Mouse (Mus musculus): ENCODE results near the gene Chrna10. TPM values are rescaled to one million over a fixed set of nuclear protein-coding genes. Genes with fewer than 3 reads are reported as not detected.
A peak's percentile ranks its signal among the peaks of the same experiment; 100 is the strongest.

Gene Chrna10
- total RNA-seq, 2 experiments from 2014 or later: not detected

DNA sequence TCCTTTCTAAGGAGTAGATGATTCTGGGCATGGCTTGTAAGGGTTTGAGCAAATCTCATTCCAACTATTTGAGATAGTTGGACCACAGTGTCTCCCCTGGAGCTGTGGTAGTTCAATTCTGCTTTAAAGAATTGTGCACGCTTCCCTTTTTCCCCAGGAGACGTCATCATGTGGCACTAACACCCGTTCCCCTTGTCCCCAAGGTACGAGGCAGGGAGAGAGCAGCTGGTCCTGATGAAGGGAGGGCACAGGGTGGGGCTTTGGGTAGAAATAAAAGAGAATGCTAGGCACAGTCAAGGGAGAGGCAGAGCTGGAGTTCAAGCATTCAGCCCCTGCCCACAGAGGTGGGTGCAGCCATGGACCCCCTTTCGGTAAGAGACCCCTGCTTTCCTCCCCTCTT lies 33.8 kb downstream of the Chrna10 start, which contains the start of gene Trpc2:
Gene Trpc2 (plus strand): TSS at position 301 of the 400 bp plus-strand sequence.
- DNase-seq (ENCODE audit: low spot score in 2 of 2): no peak

DNA sequence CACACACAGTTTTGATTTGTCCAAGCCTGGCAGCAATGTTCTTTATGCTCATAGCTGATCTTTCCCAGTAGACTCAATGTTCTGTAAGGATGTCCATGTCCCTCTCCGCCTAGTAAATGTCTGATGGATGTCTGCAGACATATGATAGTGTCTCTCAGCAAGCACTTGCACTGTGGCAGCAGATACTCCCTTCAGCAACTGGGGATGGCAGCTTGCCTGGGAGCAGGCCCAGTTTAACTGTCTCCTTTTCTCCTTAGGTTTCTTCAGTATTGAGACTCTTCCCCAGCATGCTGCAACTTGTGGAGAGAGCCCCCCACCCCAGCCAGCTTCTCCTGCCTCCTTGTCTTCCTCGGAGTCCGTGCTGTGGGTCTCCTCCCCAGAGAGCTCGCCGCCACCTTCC lies 34.8 kb downstream of the Chrna10 start:
- DNase-seq (ENCODE audit: low spot score in 2 of 2): no peak

DNA sequence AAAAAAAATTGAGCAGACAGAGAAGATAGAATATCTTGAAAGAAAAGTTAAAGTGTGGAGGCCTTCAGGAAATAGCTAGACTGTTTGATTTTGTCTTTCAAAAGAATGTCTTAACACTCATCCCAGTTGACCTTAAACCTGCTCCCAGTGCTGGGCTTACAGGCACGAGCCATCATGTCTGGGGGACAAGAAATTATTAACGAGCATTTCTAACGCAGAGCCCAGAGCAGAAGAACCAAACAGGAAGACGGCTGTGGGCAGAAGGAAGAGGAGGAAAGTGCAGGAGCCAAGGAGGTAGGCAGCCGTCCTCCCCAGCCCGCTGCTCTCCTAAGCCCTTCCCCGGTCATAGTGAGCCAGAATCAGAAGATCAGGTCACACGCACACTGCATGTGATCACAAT lies 36.3 kb downstream of the Chrna10 start:
- DNase-seq (ENCODE audit: low spot score in 2 of 2): no peak

DNA sequence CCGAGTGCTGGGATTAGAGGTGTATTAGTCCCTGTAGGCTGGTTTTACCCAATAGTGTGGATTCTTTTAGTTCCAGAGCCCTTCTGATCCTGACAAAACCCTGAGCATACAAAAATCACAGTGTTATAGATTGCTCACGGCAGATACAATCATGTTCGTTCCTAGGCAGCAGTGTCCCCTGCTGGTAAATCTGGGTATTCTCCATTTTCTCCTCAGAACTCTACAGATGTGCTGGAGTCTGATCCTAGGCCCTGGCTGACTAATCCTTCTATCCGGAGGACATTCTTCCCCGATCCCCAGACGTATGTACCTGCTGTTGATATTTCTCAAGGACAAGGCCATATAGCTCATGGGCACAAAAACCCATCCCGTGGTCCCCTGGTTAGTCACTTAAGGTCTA lies 38.1 kb downstream of the Chrna10 start:
- peak in 1 of 2 experiments; percentile 31 for DNase-seq (ENCODE audit: low spot score in 2 of 2)

DNA sequence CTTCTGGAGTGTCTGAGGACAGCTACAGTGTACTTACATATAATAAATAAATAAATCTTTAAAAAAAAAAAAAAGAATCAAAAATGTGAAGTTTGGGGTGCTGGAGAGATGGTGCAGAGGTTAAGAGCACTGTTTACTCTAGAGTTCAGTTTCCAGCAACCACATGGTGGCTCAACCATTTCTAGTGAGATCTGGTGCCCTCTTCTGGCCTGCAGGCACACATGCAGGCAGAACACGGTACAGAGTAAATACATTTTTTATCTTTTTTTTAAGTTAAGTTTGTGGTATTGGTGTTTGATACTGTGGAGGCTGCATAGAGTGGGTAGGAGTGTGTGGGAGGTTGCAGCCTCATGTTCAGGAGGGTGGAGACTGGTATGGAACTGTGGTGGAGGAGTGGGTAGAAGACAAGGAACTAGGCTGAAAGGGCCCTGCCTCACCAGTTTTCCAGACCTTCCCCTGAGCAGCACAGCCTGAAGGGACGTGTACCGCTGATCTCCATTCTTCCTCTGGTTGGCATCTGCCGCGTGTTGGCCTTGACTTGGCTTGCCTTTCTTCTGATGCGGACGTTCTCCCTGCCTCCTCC lies 39.8 kb downstream of the Chrna10 start:
- DNase-seq (ENCODE audit: low spot score in 2 of 2): no peak

DNA sequence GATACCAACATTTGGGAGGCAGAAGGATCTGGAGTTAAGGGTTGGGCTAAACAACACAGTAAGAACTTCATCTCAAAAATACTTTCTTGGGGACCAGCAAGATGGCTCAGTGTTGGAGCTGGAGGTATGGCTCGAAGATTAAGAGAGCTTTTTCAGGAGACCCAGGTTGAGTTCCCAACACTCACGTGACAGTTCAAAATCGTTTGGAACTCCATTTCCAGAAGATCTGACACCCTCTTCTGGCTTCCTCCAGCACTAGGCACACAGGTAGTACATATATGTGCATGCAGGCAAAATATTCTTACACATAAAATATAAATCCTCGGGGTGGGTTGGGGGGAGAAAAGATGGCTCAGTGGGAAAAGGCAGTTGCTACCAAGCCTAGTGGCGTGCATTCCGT lies 50.3 kb downstream of the Chrna10 start:
- DNase-seq (ENCODE audit: low spot score in 2 of 2): no peak

DNA sequence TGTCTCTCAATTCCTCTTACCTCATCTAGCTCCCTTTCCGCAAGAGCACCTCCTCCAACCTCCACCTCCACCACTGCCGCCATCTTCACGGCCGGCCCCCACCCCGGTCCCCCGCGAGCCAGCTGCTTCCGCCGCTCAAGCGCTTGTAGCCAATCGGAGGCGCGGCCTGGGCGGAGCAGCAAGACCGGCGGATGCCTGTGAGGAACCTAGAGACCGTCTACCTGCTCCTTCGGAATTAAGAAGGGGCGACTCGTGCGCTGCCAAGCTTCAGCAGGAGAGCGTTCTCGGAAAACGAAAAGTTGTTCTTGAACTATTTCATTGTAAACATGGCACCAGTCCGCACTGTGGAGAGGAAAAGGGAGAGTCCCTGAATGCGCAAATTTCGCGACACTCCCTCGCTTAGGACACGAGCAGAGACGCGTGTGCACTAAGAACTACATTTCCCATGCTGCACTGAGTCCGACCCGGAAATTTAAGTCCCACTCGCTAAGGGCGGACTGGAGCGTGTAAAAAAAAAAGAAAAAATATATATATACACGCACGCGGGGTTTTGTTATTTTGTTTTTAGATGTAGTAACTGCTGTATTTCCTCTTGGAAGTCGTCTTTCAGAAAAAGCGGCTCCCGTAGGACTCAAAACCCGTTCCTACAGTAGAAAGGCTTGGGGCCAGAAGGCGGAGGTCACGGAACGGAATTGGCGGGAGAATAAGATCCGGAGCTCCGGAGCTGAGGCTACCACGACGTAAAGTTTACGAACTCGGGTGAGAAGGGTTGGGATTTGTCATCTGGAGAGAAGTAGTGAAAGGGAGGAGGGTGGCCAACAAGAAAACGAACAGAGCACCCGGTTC lies 51.4 kb downstream of the Chrna10 start, which contains the start of the genes Rnf121, Xndc1 and Xntrpc:
Gene Rnf121 (minus strand): TSS at position 424 of the 846 bp plus-strand sequence.
Gene Xndc1 (plus strand): TSS at position 466 of the 846 bp plus-strand sequence.
Gene Xntrpc (plus strand): TSS at position 668 of the 846 bp plus-strand sequence.
- DNase-seq (ENCODE audit: low spot score in 2 of 2): peak; percentile 87 to 94

DNA sequence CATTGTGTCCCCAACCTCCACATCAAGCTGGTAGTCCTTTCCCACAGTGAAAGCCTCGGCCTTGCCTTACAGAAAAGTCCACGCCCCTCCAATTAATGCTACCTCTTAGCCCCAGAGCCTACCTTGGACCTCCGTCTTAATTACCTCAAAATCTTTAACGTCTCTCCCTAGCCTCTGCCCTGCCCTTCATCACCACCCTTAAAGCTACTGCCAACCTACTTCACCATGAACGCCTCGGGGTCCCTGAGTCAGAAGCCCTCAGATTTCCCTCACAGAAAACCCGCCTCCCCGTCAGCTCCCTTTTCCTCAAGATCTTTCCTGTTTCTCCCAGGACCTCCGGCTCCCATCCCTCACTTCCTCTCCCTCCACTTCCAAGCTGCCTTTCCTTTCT lies 52.0 kb downstream of the Chrna10 start:
- no peak for DNase-seq (ENCODE audit: low spot score in 2 of 2)

DNA sequence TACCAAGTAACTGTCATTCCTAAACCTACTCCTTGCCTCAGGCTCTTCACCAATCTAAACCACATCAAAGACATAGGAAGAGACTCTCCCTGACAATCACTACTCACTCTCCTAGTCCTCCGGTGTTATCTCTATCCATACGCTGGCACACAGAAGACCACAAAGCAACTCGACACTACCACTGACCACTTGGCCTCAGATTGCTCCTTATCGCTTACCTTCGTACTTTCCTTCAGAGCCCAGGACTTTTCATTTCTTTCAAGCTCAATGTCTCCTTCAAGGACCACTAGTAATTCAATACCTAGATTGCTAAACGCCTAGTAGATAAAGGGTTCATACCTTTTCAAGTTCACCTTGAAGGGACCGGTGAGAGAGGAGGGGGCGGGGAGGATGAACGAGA lies 52.7 kb downstream of the Chrna10 start:
- DNase-seq (ENCODE audit: low spot score in 2 of 2): no peak

DNA sequence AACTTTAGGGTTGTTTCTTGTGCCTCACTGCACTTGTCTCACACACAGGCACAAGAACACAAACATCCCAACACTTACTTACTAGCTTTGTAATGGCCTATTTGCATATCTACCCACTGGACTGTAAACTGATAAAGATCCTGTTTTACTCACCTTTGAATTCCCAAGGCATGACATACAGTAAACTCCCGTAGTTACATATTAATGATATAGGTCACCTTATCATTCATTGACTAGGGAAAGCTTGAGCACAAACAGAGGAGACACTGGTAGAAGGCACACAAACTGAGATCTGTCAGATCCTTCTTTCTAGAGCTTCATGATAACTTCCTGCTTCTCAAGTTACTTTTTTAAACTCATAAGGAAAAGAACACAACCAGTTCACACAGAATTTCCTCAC lies 54.4 kb downstream of the Chrna10 start:
- DNase-seq (ENCODE audit: low spot score in 2 of 2): no peak

DNA sequence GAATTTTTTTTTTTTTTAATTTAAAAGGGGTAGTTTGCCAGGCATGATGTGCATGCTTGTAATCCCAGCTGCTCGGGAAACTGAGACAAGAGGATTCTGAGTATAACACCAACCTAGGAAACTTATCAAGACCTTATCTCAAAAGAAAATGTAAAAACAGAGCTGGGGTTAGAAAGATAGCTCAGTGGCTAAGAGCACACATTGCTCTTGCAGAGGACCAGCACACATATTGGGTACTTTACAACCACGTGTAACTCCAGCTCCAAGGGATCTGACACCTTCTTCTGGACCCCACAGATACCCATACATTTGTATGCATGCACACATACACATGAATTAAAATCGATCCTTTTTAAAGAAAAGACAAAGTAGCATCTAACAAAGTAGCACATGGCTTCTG lies 55.3 kb downstream of the Chrna10 start:
- no peak for DNase-seq (ENCODE audit: low spot score in 2 of 2)

Other genes starting within 250 kb of the Chrna10 start
- gene Folr1, start 246.0 kb downstream of the Chrna10 start, total RNA-seq (2021): 1 to 10 TPM; 1.1 to 1.6 TPM
- gene Lamtor1, start 210.9 kb downstream of the Chrna10 start, total RNA-seq (2021): 100 to 1,000 TPM; 105 to 106 TPM
- gene Tomt, start 210.5 kb downstream of the Chrna10 start, total RNA-seq (2021): under 1 TPM in 1 of 2 experiments, not detected in 1; 0.10 TPM
- 1 to 10 TPM; 2.8 to 3.1 TPM for gene Lrrc51, start 182.9 kb downstream of the Chrna10 start, total RNA-seq (2021)
- 100 to 1,000 TPM; 115 to 123 TPM for gene Numa1, start 182.7 kb downstream of the Chrna10 start, total RNA-seq (2021)
- 1 to 10 TPM; 5.0 to 6.2 TPM for gene Il18bp, start 98.1 kb downstream of the Chrna10 start, total RNA-seq (2021)
- 10 to 100 TPM; 27.4 to 31.3 TPM for gene Rnf121, start 51.4 kb downstream of the Chrna10 start, total RNA-seq (2021)
- gene Xndc1, start 51.3 kb downstream of the Chrna10 start, total RNA-seq (2021): 10 to 100 TPM; 14.5 to 18.6 TPM
- 1 to 10 TPM; 1.4 to 2.6 TPM for gene Xntrpc, start 51.1 kb downstream of the Chrna10 start, total RNA-seq (2021)
- under 1 TPM; 0.29 to 0.93 TPM for gene Trpc2, start 33.7 kb downstream of the Chrna10 start, total RNA-seq (2021)
- 100 to 1,000 TPM; 223 to 276 TPM for gene Art1, start 15.1 kb downstream of the Chrna10 start, total RNA-seq (2021)
- gene Art5, start 7.3 kb downstream of the Chrna10 start, total RNA-seq (2021): 10 to 100 TPM in 1 of 2 experiments, 1 to 10 TPM in 1; 8.8 to 13.6 TPM
- gene Nup98, start 93.3 kb upstream of the Chrna10 start, total RNA-seq (2021): 10 to 100 TPM; 41.2 to 43.6 TPM
- 10 to 100 TPM; 42.7 to 42.8 TPM for gene Pgap2, start 93.4 kb upstream of the Chrna10 start, total RNA-seq (2021)
- gene Rhog, start 139.2 kb upstream of the Chrna10 start, total RNA-seq (2021): 10 to 100 TPM; 42.9 to 43.5 TPM
- gene Stim1, start 151.0 kb upstream of the Chrna10 start, total RNA-seq (2021): 100 to 1,000 TPM; 248 to 260 TPM

All from gastrocnemius, postnatal 4 days (tissue).